Mouse (Mus musculus) v-Abl transformed pro-B cells (cell line): ENCODE results near the gene Adamtsl2.

Experiments used
- in situ Hi-C, 2 experiments: fragments of 400-800 bp; cut with MboI; formaldehyde crosslinking; loops; one replicate each; pipeline ENCODE4 v1.15.1; 2025; ENCODE audit not compliant: unreplicated experiment in 2 of 2

The Adamtsl2 gene

DNA sequence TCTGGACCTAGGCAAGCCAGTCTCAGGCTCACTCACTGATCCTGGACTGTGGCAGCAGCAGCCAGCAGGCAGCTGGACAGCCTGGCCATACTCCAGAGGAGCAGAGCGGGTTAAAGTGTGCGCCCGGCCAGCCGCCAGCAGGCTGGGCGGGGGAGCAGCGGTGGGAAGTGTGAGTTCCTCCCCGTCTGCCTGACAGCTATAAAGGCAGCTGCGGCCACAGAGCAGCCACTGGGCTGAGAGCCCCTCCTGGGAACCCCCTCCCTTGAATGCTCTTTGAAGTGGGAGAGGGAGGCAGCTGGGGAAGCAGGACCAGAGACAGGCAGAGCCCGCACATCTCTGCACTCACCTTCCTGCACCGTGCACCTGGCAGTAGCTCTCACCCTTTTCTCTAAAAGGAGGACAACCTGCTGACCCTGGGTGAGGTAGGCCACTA lies at the start of gene Adamtsl2:
Gene Adamtsl2 (plus strand): TSS at position 228 of the 433 bp plus-strand sequence.
- in situ Hi-C loops, result loop anchor here (5.0 to 10.0 kb wide), 5 partner anchors 37 to 686 kb away; partner anchors contain the start of gene Vav2 (in 1 of the 2)

DNA sequence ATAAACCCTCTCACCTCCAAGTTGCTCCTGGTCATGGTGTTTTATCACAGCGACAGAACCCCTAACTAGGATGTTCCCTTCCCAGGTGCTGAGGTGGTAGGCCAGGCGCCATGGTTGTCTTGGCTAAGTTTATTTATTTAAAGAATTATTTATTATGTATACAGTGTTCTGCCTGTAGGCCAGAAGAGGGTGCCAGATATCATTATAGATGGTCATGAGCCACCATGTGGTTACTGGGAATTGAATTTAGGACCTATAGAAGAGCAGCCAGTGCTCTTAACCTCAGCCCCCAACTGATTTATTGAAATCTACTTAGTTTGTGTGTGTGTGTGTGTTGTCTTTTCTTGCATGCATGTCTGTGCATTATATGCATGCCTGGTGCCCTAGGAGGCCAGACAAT lies 46.8 kb upstream of the Adamtsl2 start:
- in situ Hi-C loops, result loop anchor here in 1 of 2 experiments (5.0 to 10.0 kb wide), 2 partner anchors 100 to 438 kb away; partner anchors contain the start of genes Stkld1 and Surf4

- in situ Hi-C loops, result loop anchor here (5.0 to 10.0 kb wide), 4 partner anchors 104 to 441 kb away; partner anchors contain the start of genes Stkld1 (in 1 of the 2) and Surf4 (in 1 of the 2)
These were observed 43.2 kb upstream of the Adamtsl2 start for GRCm38 (mm10) chr2:27036003-27036402.

DNA sequence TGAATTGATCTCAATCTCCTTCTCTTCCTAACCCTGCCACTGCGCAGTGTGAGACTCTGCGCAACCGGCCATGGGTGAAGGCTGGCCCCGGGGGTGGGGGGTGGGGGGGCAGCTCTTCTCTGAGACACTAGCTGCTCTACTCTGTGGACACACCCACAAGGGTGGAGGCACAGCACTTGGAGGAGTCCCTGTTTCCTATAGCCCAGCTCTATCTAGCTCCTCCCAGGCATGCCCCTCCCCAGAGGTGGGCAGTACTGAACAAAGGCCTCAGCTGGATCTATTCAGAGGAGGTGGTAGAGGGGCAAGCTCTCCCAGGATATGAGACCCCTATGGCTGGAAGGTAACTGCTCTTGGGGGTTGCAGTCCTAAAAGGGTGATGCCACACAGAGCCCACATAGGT lies 42.2 kb upstream of the Adamtsl2 start:
- in situ Hi-C loops, result loop anchor here (5.0 to 10.0 kb wide), 4 partner anchors 105 to 442 kb away; partner anchors contain the start of genes Stkld1 (in 1 of the 2) and Surf4 (in 1 of the 2)

DNA sequence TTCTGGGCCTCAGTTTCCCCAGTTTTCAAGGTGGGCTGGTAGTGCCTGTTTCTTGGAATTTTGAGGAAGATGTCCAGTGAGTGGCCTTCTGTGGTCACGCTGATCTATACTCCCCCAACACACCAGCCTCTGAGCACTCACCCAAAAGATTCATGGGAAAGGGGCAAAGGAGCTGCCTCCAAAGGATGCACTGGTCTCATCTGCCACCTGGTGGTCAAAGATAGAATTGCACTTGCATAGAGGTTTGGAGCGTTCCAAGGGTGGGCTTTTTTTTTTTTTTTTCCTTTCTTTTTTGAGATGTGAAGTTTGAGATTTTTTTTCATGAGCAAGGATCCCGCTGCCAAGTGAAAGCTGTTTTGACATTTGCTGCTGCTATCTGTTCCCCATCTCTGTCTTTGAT lies 40.6 kb upstream of the Adamtsl2 start:
- in situ Hi-C loops, result loop anchor here (5.0 to 10.0 kb wide), 4 partner anchors 106 to 444 kb away; partner anchors contain the start of genes Stkld1 (in 1 of the 2) and Surf4 (in 1 of the 2)

- in situ Hi-C loops, result loop anchor here (5.0 to 10.0 kb wide), 4 partner anchors 107 to 444 kb away; partner anchors contain the start of genes Stkld1 (in 1 of the 2) and Surf4 (in 1 of the 2)
These were observed 39.9 kb upstream of the Adamtsl2 start for GRCm38 (mm10) chr2:27039286-27039685.

DNA sequence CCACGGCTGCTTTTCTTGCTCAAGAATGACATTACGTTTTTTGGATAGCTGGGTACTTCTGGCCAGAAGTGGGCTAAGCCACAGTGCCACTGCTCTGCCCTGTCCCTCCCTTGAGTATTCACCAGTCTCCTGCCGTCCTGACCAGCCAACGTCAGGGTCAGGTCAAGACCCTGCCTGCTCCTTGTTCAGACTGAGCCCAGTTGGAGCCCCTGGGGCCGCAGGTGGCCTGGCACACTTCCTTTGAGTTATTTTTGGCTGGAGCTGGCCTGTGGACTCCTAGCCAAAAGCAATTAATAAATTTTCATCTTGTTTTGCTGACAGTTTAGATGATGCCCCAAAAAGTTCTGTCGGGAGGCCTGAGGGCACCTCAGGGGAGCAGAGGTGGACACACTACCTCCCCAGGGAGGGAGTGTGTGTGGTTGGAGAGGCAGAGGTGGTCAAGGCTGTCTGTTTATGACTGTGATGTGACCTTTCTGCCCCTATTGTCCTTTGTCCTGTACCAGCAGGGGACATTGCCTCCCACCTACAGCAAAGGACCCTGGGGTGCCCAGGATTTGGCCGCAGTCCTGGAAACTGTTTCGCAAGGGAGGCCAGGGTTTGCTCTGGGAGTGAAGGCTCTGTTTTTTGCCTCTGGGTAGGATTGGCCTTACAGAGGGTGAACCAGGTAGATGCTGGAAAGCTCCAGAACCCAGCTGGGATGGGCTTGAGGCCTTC lies 36.9 kb upstream of the Adamtsl2 start:
- in situ Hi-C loops, result loop anchor here (5.0 kb wide), 2 partner anchors 35 to 195 kb away; partner anchors contain the start of gene Adamtsl2 (in 2 of the 2)

DNA sequence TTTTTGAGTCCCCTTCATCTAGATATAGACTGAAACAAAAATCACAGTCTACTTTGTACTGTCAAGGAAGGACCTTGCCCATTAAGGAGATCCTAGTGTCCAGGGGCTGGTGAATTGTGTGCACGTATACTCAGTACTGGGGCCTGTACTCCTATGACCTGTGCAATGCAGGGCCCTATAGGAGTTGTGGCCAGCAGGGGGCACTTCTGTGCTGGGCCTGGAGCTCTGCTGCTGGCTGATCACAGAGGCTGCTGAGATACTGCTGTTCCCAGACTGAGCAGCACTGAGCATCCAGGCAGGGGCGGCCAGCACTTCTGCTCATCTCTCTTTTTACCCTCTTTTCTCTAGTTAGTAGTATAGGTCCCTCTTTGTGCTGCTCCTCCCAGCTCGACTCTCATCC lies 35.7 kb upstream of the Adamtsl2 start:
- in situ Hi-C loops, result loop anchor here (5.0 kb wide), 2 partner anchors 34 to 194 kb away; partner anchors contain the start of gene Adamtsl2 (in 2 of the 2)

- in situ Hi-C loops, result loop anchor here (5.0 kb wide), 2 partner anchors 33 to 193 kb away; partner anchors contain the start of gene Adamtsl2 (in 2 of the 2)
These were observed 35.0 kb upstream of the Adamtsl2 start for GRCm38 (mm10) chr2:27044166-27044565.

DNA sequence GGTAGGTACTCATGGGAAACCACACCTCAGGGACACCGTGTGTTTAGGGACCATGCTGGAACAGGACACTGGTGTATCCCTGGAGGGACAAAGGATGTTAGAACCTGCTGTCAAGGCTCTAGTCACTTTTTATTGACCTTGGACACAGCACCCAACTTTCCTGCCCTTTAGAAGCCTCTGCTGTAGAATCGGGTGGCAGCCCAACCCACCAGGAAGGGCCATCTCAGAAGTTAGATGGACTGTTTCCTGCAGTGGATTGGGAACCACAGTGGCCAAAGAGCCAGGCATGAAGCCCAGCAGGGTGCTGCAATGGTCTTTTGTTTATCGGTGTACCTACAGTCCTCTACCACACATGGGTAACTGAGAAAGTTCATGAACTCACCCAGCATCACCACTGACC lies 34.5 kb upstream of the Adamtsl2 start:
- in situ Hi-C loops, result loop anchor here (5.0 kb wide), 2 partner anchors 33 to 193 kb away; partner anchors contain the start of gene Adamtsl2 (in 2 of the 2)

DNA sequence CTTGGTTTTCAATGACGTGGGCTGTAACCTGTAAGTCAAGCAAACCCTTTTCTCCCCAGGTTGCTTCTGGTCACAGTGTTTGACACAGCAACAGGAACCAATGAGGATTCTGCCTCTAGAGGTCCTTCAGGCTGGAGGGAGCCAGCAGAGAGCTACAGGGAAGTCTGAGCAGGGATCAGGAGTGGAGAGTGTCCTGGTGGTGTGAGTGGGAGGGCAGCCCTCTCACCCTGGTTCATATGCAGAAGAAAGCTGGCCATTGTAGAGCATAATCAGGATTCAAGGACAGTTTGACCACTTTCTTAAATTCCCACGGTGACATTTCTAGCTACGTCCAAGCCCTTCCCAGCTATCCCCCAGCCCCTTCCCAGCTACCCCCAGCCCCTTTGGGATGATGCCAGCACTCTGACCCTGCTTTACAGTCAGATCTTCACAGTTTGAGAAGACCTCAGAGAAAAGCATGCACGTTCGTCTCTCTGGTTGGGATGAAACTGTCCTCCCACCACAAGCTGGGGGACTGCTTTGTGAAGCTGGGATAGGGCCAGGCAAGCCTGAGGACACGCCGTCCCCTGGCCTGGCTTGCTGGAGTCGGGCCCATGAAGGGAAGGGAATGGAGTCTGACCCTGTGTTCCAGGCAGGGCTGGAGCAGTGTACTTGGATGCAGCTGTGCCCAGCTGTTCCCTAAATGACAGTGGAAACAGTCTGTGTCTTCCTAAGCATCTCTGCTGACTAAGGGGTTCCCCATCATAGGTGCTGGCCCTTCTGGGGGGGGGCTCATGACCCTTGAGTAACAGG lies 33.0 kb upstream of the Adamtsl2 start:
- in situ Hi-C loops, result no loop called here

GRCm38 (mm10) chr2:27049408-27049807 lies 29.8 kb upstream of the Adamtsl2 start:
- in situ Hi-C loops, result no loop called here

DNA sequence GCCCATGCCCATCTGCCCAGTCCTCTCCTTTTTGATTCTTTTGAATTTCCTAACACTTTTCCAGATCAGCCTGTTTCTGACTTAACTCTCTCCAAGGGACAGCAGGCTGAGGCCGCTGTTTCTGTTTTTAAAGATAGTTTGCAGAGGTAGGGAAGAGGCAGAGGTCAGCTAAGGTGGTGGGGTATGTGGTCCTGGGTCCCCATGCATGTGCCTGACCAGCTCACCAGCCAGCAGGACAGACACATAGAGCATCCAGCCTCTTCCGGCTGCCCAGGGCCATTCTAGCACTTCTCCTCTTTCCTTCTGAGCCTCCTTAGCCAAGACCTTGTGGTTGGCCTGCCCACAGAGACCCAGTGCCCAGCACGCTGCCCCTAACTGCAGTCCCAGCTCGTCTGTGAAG lies 20.9 kb upstream of the Adamtsl2 start:
- in situ Hi-C loops, result no loop called here

DNA sequence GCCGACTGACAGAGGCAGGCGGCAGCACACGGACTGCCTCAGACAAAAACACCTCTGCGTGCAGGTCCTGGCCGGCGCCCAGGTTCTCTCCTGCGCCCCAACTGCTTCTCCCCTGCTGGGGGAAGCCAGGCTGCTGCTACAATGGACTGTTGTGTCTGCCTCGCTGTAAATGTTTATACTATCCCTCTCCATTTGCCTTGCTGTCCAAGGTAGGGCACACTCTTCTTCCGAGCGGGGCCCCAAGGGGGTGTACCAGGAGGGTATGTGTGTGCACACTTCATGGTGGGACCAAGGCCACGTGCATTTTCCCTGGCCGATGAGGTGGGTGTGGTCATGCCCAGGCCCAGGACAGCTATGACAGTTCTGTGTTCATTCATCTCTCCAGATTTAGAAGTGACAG lies 20.4 kb upstream of the Adamtsl2 start:
- in situ Hi-C loops, result no loop called here

- in situ Hi-C loops, result no loop called here
These were observed 20.0 kb upstream of the Adamtsl2 start for GRCm38 (mm10) chr2:27059187-27059586.

- in situ Hi-C loops, result loop anchor here in 1 of 2 experiments (10.0 kb wide), 1 partner anchor 368 kb away; no protein-coding TSS in a partner anchor
These were observed 12.1 kb upstream of the Adamtsl2 start for GRCm38 (mm10) chr2:27067124-27067523.

GRCm38 (mm10) chr2:27067996-27068395 lies 11.2 kb upstream of the Adamtsl2 start:
- in situ Hi-C loops, result loop anchor here in 1 of 2 experiments (10.0 kb wide), 1 partner anchor 367 kb away; no protein-coding TSS in a partner anchor

GRCm38 (mm10) chr2:27069646-27070045 lies 9.5 kb upstream of the Adamtsl2 start:
- in situ Hi-C loops, result loop anchor here (10.0 kb wide), 2 partner anchors 365 to 695 kb away; no protein-coding TSS in a partner anchor

DNA sequence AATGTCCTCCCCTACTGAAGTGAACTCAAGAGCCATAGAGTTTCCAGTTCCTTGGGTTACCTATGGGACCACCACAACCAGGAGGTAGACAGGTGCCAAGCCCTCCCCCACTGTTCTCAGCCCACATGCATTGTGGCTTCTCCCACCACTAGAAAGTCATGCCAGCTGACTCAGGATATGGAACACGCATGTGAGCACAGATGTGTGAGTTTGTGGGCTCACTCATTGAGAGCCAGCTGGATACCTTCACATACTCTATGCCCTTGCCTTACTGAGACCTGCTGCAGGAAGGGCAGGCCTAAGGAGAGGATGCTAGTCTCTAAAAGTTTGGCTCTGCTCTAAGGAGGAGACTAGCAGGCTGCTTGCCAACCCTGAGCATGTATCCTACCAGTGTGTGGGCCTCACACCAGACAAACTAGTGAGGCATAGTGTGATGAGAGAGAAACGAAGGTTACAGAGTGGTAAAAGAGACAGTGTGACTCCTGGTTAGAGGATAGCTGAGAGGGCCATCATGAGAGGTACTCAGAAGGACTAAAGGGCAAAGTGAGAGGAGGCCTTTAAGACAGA lies 8.8 kb upstream of the Adamtsl2 start:
- in situ Hi-C loops, result loop anchor here in 1 of 2 experiments (10.0 kb wide), 1 partner anchor 694 kb away; no protein-coding TSS in a partner anchor

GRCm38 (mm10) chr2:27071137-27071536 lies 8.0 kb upstream of the Adamtsl2 start:
- in situ Hi-C loops, result loop anchor here in 1 of 2 experiments (10.0 kb wide), 1 partner anchor 694 kb away; no protein-coding TSS in a partner anchor
